Mouse (Mus musculus): Measurements from ENCODE around the gene Cers2.
"Not testable (repeated sequence)": the region's sequence is repeated elsewhere in the genome, so short reads cannot be mapped to it uniquely, and the experiment has no call there.

The Cers2 gene

GRCm38 (mm10) chr3:95319701-95320625 lies 5.4 kb downstream of the Cers2 start:
- DNase-seq: no peak

DNA sequence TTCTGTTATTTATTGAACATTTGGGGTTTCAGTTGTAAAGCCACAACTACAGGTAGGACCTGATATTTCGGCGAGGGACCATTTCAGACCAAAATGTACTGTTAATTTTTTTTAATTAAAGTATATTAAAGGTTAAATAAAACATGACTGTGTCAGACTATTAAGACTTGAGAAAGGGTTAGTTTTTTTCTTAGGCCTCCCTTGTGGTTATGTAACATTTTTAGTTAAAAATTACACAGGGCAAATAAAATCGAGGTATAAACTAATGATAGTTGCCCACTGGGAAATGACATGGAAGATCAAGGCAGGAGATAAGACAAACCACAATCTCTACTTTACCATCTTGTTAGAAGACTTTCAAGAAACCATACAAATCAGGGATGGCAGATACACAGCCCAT lies 8.8 kb downstream of the Cers2 start:
- no peak for DNase-seq

DNA sequence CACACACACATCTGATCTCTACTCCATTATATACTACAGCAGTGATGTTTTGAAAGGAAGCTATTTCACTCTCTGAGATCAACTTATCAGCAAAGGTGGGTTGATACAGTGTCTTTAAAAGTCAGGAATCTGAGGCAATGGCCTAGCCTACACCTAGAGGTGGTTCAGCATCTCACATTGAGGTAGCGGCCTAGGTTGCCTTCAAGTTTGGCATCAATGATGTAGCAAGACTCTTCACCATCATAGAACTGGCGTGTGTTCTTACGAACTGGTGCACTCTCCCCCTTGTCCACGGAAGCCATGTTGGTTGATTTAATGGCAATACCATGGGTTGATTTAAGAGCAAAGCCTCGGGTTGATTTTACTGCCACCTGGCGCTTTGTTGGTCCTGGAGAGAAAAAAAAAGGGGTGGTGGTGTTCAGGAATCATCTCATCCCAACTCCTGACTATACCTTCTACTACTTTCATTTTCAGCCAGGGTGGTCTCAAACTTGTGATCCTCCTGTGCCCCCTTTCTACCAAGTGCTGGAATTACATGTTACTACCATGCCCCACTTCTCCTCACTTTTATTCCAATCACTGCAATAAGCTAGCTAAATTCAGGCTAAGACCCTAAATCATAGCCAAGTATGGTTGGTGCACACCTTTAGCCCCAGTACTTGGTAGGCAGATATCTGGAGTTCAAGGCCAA lies 10.0 kb downstream of the Cers2 start:
- no peak for DNase-seq

- no peak for DNase-seq
Observed at GRCm38 (mm10) chr3:95328803-95329404, 14.3 kb downstream of the Cers2 start.

- no peak for DNase-seq
Observed at GRCm38 (mm10) chr3:95331528-95331927, 16.9 kb downstream of the Cers2 start.

DNA sequence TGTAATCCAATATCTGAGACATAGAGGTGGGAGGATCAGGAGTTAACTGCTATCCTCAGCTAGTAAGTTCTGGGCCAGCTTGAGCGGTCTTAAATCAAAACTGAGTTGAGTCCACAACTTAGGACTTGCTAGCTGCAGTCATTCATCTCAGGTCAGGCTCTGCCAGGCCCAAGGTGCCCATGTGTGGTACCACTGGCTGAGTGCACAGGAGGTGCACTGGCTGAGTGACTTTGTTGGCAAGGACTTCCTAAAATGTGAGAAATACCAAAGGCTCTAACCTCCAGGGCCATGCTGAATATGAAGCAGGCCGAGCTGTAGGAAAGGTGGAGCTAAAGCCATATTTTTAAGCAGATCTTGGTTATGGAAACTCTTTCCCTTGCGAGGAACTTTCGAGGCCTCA lies 22.8 kb downstream of the Cers2 start:
- DNase-seq: no peak

DNA sequence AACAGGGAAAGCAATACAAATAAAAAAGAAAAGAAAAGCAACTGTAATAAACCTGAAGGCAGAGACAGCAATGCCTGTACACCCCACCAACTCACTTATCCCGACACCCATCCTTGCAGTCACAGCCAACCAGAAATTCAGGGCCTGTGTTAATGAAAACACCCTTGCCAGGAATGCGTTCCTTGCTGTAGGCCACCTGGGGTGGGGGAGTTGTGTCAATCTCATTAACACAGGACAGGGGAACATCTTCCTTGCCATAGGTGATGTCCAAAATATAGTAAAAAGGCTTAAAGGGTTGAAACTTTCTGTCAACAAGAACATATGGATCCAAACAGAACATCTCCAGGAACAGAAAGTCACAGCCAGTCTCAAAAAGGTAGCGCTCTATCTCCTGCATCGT lies 23.7 kb downstream of the Cers2 start:
- no peak for DNase-seq

- not testable (repeated sequence) for DNase-seq
Observed at GRCm38 (mm10) chr3:95343356-95344000, 28.9 kb downstream of the Cers2 start.

- DNase-seq: no peak
Observed at GRCm38 (mm10) chr3:95346454-95346853, 31.9 kb downstream of the Cers2 start.

GRCm38 (mm10) chr3:95348343-95348742 lies 33.8 kb downstream of the Cers2 start:
- DNase-seq: not testable (repeated sequence)

GRCm38 (mm10) chr3:95349491-95349890 lies 34.9 kb downstream of the Cers2 start:
- DNase-seq: peak; percentile 68

GRCm38 (mm10) chr3:95355911-95356544 lies 41.4 kb downstream of the Cers2 start:
- not testable (repeated sequence) for DNase-seq

DNA sequence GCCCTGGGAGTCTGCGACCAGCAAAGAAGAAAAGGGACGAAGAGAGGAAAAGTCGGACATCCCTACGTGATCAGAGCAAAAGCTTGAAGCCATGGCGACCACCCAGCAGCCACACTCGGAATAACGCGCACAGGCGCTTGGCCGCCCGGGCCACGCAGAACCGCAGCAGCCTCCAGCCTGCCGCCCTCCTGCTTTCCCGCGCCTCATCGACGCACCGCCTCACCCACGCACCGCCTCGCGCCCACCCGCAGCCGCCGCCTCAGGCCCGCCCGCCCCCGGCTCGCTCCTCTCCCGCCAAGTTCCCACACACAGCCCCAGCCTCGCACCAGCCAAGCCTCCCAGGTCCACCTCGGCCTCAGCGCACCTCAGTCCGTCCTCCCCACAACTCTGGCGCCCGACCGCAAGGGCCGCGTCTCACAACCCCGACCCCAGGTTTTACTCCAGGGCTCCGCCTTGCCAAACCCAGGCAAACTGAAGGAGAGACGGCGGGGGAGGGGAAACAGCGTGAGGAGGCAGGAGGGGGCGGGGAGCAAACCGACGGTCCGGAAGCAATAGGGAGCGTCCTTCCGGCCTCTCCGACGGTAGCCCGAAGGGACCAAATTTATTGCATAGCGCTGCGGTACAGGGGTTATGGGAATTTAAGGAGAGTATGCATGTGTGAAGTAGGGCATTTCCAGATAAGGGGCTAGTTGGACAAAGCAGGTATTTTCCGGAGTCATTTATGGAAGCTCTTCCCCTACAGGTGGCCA lies 42.3 kb downstream of the Cers2 start, which contains the start of gene Setdb1:
TSS of gene Setdb1 (minus strand) at position 502 of the 749 bp plus-strand sequence.
- DNase-seq: peak; percentile 99

GRCm38 (mm10) chr3:95357746-95358145 lies 43.2 kb downstream of the Cers2 start:
- DNase-seq: no peak

DNA sequence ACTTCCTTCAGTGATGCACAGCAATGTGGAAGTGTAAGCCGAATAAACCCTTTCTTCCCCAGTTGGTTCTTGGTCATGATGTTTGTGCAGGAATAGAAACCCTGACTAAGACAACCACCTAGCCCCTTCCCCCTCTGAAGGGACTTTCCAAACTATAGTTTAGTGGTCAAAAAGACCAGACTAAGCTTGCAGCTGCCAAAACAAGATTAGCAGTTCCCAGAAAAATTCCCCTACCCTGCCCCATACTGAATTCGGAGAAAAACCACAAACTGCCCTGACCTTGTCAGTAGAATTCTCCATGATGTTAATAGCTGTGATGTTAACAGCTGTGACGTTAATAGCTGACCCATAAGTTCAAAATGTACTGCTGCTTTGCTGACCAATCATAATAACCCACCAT lies 45.7 kb downstream of the Cers2 start:
- not testable (repeated sequence) for DNase-seq

- DNase-seq: no peak
Observed at GRCm38 (mm10) chr3:95370101-95370500, 55.5 kb downstream of the Cers2 start.

Measured in retina, postnatal 1 day (tissue).